Mouse (Mus musculus) kidney, postnatal 4 days (tissue): ENCODE measurements around the gene Dpysl4.
A peak's percentile ranks its signal among the peaks of the same experiment; 100 is the strongest.

Experiments used
- DNase-seq, 2 experiments: peaks; one replicate each; pipeline ENCODE4 v3.0.0; 2021; ENCODE audit warnings: mixed read lengths in 2 of 2

Gene Dpysl4

GRCm38 (mm10) chr7:139085629-139086194 lies at the start of gene Dpysl4:
Dpysl4 (plus strand) TSS chr7:139086001.
- DNase-seq, result peak; percentile 89 to 91

- DNase-seq, result peak; percentile 43 to 45
Measured at GRCm38 (mm10) chr7:139063406-139063805, 22.4 kb upstream of the Dpysl4 start.

GRCm38 (mm10) chr7:139068182-139068623 lies 17.6 kb upstream of the Dpysl4 start:
- DNase-seq, result peak; percentile 83

GRCm38 (mm10) chr7:139074189-139074588 lies 11.6 kb upstream of the Dpysl4 start:
- DNase-seq, result no peak

GRCm38 (mm10) chr7:139075054-139075794 lies 10.6 kb upstream of the Dpysl4 start:
- no peak for DNase-seq

- peak in 1 of 2 experiments; percentile 21 for DNase-seq
Measured at GRCm38 (mm10) chr7:139077283-139077682, 8.5 kb upstream of the Dpysl4 start.

- DNase-seq, result no peak
Measured at GRCm38 (mm10) chr7:139078181-139078580, 7.6 kb upstream of the Dpysl4 start.

- no peak for DNase-seq
Measured at GRCm38 (mm10) chr7:139079141-139079540, 6.7 kb upstream of the Dpysl4 start.

- DNase-seq, result peak; percentile 23 to 33
Measured at GRCm38 (mm10) chr7:139080714-139081113, 5.1 kb upstream of the Dpysl4 start.

GRCm38 (mm10) chr7:139081158-139081557 lies 4.6 kb upstream of the Dpysl4 start:
- no peak for DNase-seq

GRCm38 (mm10) chr7:139082281-139082680 lies 3.5 kb upstream of the Dpysl4 start:
- peak in 1 of 2 experiments; percentile 14 for DNase-seq

GRCm38 (mm10) chr7:139084316-139084715 lies 1.5 kb upstream of the Dpysl4 start:
- DNase-seq, result no peak

GRCm38 (mm10) chr7:139086195-139087158 lies 676 bp downstream of the Dpysl4 start:
- DNase-seq, result peak; percentile 67 to 72

GRCm38 (mm10) chr7:139087801-139088200 lies 2.0 kb downstream of the Dpysl4 start:
- no peak for DNase-seq

- peak in 1 of 2 experiments; percentile 21 for DNase-seq
Measured at GRCm38 (mm10) chr7:139089892-139090874, 4.4 kb downstream of the Dpysl4 start.

- DNase-seq, result no peak
Measured at GRCm38 (mm10) chr7:139091681-139092080, 5.9 kb downstream of the Dpysl4 start.

GRCm38 (mm10) chr7:139092676-139093075 lies 6.9 kb downstream of the Dpysl4 start:
- no peak for DNase-seq

GRCm38 (mm10) chr7:139093124-139093523 lies 7.3 kb downstream of the Dpysl4 start:
- no peak for DNase-seq

- no peak for DNase-seq
Measured at GRCm38 (mm10) chr7:139093781-139094180, 8.0 kb downstream of the Dpysl4 start.

- DNase-seq, result no peak
Measured at GRCm38 (mm10) chr7:139094761-139095160, 9.0 kb downstream of the Dpysl4 start.

GRCm38 (mm10) chr7:139095282-139095681 lies 9.5 kb downstream of the Dpysl4 start:
- DNase-seq, result no peak

- DNase-seq, result no peak
Measured at GRCm38 (mm10) chr7:139096399-139096798, 10.6 kb downstream of the Dpysl4 start.
